Mouse (Mus musculus) embryonic fibroblast, embryonic 13.5 days (primary cell): Measurements from ENCODE around the gene Nav2.

ENCODE experiments used
- CTCF ChIP-seq: IDR thresholded peaks from 2 replicates; pipeline ENCODE4 v1.5.1; 2011; ENCODE audit warnings: mild to moderate bottlenecking, control low read depth, low read length, moderate library complexity, borderline replicate concordance; ENCODE audit not compliant: insufficient read depth
- POLR2A ChIP-seq: IDR thresholded peaks from 2 replicates; pipeline ENCODE4 v1.6.1; 2011; ENCODE audit warnings: low read depth, mild to moderate bottlenecking, control low read depth, low read length, moderate library complexity

GRCm38 (mm10) chr7:49087154-49087553, 178.6 kb downstream of the Nav2 start:
- TF ChIP-seq POLR2A (no peak), CTCF (no peak)
